Mouse (Mus musculus): ENCODE results near the gene Ate1. TPM values are rescaled to one million over a fixed set of nuclear protein-coding genes. Genes with fewer than 3 reads are reported as not detected.
"Not testable (repeated sequence)": the region's sequence is repeated elsewhere in the genome, so short reads cannot be mapped to it uniquely, and the experiment has no call there.

Ate1 gene
- total and polyA plus RNA-seq, 2 experiments from 2014 or later: 50.8 to 97.7 TPM

GRCm38 (mm10) chr7:130425991-130426390 is 94.2 kb downstream of the Ate1 start:
- 72% methylated on average over 2 of the region's 2 CpGs for WGBS

GRCm38 (mm10) chr7:130419961-130420360 is 100.2 kb downstream of the Ate1 start:
- Histone ChIP-seq H3K4me2 (ENCODE audit: low read depth) (no peak overlapping the region), H3K4me1 (ENCODE audit: insufficient read depth) (no peaks in the 10 kb centered on the region), H3K36me3 (ENCODE audit: insufficient read depth) (no peaks in the 10 kb centered on the region), H3K9me3 (ENCODE audit: low read length) (no peaks in the 10 kb centered on the region), H3K27me3 (ENCODE audit: insufficient read depth, low read length) (no peaks in the 10 kb centered on the region), H3K9ac (no peak overlapping the region), H3K4me3 (ENCODE audit: low read depth, low read length) (no peak overlapping the region), H3K27ac (ENCODE audit: low read depth, low read length) (no peak overlapping the region)
- ATAC-seq (no peak), DNase-seq (no peak)
- TF ChIP-seq CTCF (IDR thresholded peaks at IDR 0.05; ENCODE audit: low read depth): no peak
- WGBS: 72% methylated on average over 1 of the region's 1 CpGs

More at GRCm38 (mm10) chr7:130425991-130426390, 94.2 kb downstream of the Ate1 start:
- no peaks in the 10 kb centered on the region for H3K36me3 ChIP-seq (ENCODE audit: insufficient read depth)
- H3K9me3 ChIP-seq (ENCODE audit: low read length): no peaks in the 10 kb centered on the region
- no peaks in the 10 kb centered on the region for H3K4me1 ChIP-seq (ENCODE audit: insufficient read depth)
- DNase-seq: no peak
- no peak for ATAC-seq
- H3K4me3 ChIP-seq (ENCODE audit: low read depth, low read length): no peak overlapping the region
- no peak overlapping the region for H3K4me2 ChIP-seq (ENCODE audit: low read depth)
- H3K27me3 ChIP-seq (ENCODE audit: insufficient read depth, low read length): no peaks in the 10 kb centered on the region
- H3K9ac ChIP-seq: no peak overlapping the region
- H3K27ac ChIP-seq (ENCODE audit: low read depth, low read length): no peak overlapping the region
- TF ChIP-seq CTCF (IDR thresholded peaks at IDR 0.05; ENCODE audit: low read depth): no peak

GRCm38 (mm10) chr7:130407622-130408021 is 112.5 kb downstream of the Ate1 start:
- H3K27me3 ChIP-seq (ENCODE audit: insufficient read depth, low read length): no peaks in the 10 kb centered on the region
- DNase-seq: no peak
- no peak for ATAC-seq
- H3K36me3 ChIP-seq (ENCODE audit: insufficient read depth): no peaks in the 10 kb centered on the region
- H3K4me2 ChIP-seq (ENCODE audit: low read depth): no peak overlapping the region
- no peak for TF ChIP-seq CTCF (IDR thresholded peaks at IDR 0.05; ENCODE audit: low read depth)
- no peak overlapping the region for H3K27ac ChIP-seq (ENCODE audit: low read depth, low read length)
- 77% methylated on average over 10 of the region's 10 CpGs for WGBS
- H3K4me1 ChIP-seq (ENCODE audit: insufficient read depth): no peaks in the 10 kb centered on the region
- H3K9ac ChIP-seq: no peak overlapping the region
- no peaks in the 10 kb centered on the region for H3K9me3 ChIP-seq (ENCODE audit: low read length)
- H3K4me3 ChIP-seq (ENCODE audit: low read depth, low read length): no peak overlapping the region

GRCm38 (mm10) chr7:130403346-130403745 is 116.8 kb downstream of the Ate1 start:
- DNase-seq (peak; percentile 17), ATAC-seq (no peak)
- no peaks in the 10 kb centered on the region for H3K4me1 ChIP-seq (ENCODE audit: insufficient read depth)
- H3K27ac ChIP-seq (ENCODE audit: low read depth, low read length): no peak overlapping the region
- no peaks in the 10 kb centered on the region for H3K27me3 ChIP-seq (ENCODE audit: insufficient read depth, low read length)
- no peak overlapping the region for H3K4me2 ChIP-seq (ENCODE audit: low read depth)
- TF ChIP-seq CTCF (IDR thresholded peaks at IDR 0.05; ENCODE audit: low read depth): no peak
- H3K36me3 ChIP-seq (ENCODE audit: insufficient read depth): no peaks in the 10 kb centered on the region
- H3K9me3 ChIP-seq (ENCODE audit: low read length): no peaks in the 10 kb centered on the region
- WGBS: 43% methylated on average over 2 of the region's 2 CpGs
- H3K4me3 ChIP-seq (ENCODE audit: low read depth, low read length): no peak overlapping the region
- no peak overlapping the region for H3K9ac ChIP-seq

- no peak for TF ChIP-seq CTCF (IDR thresholded peaks at IDR 0.05; ENCODE audit: low read depth)
- DNase-seq (no peak), ATAC-seq (no peak)
- no peaks in the 10 kb centered on the region for H3K9me3 ChIP-seq (ENCODE audit: low read length)
- 92% methylated on average over 2 of the region's 2 CpGs for WGBS
- H3K4me1 ChIP-seq (ENCODE audit: insufficient read depth): no peaks in the 10 kb centered on the region
- no peaks in the 10 kb centered on the region for H3K27me3 ChIP-seq (ENCODE audit: insufficient read depth, low read length)
- peaks cover 5% of the 10 kb centered on the region for H3K36me3 ChIP-seq (ENCODE audit: insufficient read depth)
- no peak overlapping the region for H3K9ac ChIP-seq
- no peak overlapping the region for H3K4me2 ChIP-seq (ENCODE audit: low read depth)
- H3K4me3 ChIP-seq (ENCODE audit: low read depth, low read length): no peak overlapping the region
- H3K27ac ChIP-seq (ENCODE audit: low read depth, low read length): no peak overlapping the region
Measured at GRCm38 (mm10) chr7:130394697-130395096, 125.5 kb downstream of the Ate1 start.

- 91% methylated on average over 1 of the region's 1 CpGs for WGBS
- peaks cover 11% of the 10 kb centered on the region for H3K36me3 ChIP-seq (ENCODE audit: insufficient read depth)
- ATAC-seq: not testable (repeated sequence)
Measured at GRCm38 (mm10) chr7:130390060-130390459, 130.1 kb downstream of the Ate1 start.

GRCm38 (mm10) chr7:130386308-130386707 is 133.9 kb downstream of the Ate1 start:
- peaks cover 6% of the 10 kb centered on the region; the same call in 1 of the 2 replicates for H3K36me3 ChIP-seq (ENCODE audit: insufficient read depth)
- ATAC-seq (no peak), DNase-seq (no peak)
- H3K27ac ChIP-seq (ENCODE audit: low read depth, low read length): no peak overlapping the region
- no peak overlapping the region for H3K4me3 ChIP-seq (ENCODE audit: low read depth, low read length)
- H3K4me1 ChIP-seq (ENCODE audit: insufficient read depth): peaks cover 5% of the 10 kb centered on the region; the same call in 1 of the 2 replicates
- H3K4me2 ChIP-seq (ENCODE audit: low read depth): no peak overlapping the region
- no peaks in the 10 kb centered on the region for H3K27me3 ChIP-seq (ENCODE audit: insufficient read depth, low read length)
- H3K9me3 ChIP-seq (ENCODE audit: low read length): 0 out of 2 replicates have a peak, but pooled peaks cover 3% of the 10 kb centered on the region
- no peak for TF ChIP-seq CTCF (IDR thresholded peaks at IDR 0.05; ENCODE audit: low read depth)
- no peak overlapping the region for H3K9ac ChIP-seq
- 12% methylated on average over 3 of the region's 3 CpGs for WGBS

More at GRCm38 (mm10) chr7:130390060-130390459, 130.1 kb downstream of the Ate1 start:
- not testable (repeated sequence) for DNase-seq; H3K4me3 ChIP-seq (ENCODE audit: low read depth, low read length); H3K4me2 ChIP-seq (ENCODE audit: low read depth); H3K27me3 ChIP-seq (ENCODE audit: insufficient read depth, low read length); H3K9ac ChIP-seq; H3K27ac ChIP-seq (ENCODE audit: low read depth, low read length); H3K4me1 ChIP-seq (ENCODE audit: insufficient read depth); H3K9me3 ChIP-seq (ENCODE audit: low read length)
